Mouse (Mus musculus) MEL (cell line): ENCODE measurements at regions not wholly inside any gene's neighbourhood (a gene's known extent, or its start where the extent isn't known, plus 50 kb on each side); places are given as distances from the start of the nearest gene placed in this dataset.

Experiments
- DNase-seq: peaks from one replicate; pipeline ENCODE4 v3.0.0; 2011; ENCODE audit warnings: low read depth, low spot score
- H3K27ac ChIP-seq: 2 replicates; pipeline ENCODE4 v1.5.1; 2012; ENCODE audit warnings: low read depth, mild to moderate bottlenecking, control low read depth, low read length, moderate library complexity; ENCODE audit not compliant: control insufficient read depth
- H3K27me3 ChIP-seq, 2 experiments: fragments of 150-350 bp in 1 of 2; sonication (generic) in 1 of 2; 2 replicates each; pipeline ENCODE4 v1.6.1; 2012; ENCODE audit warnings: low read length in 2 of 2, mild to moderate bottlenecking in 2 of 2, improper control_type of control experiment in 1 of 2, moderate library complexity in 1 of 2; ENCODE audit not compliant: insufficient read depth in 2 of 2, control insufficient read depth in 1 of 2
- H3K36me3 ChIP-seq, 2 experiments: 2 replicates each; pipeline ENCODE4 v1.6.1; 2012 to 2014; ENCODE audit warnings: low read length in 2 of 2, improper control_type of control experiment in 1 of 2, inconsistent platforms in 1 of 2, mild to moderate bottlenecking in 1 of 2; ENCODE audit not compliant: insufficient read depth in 2 of 2, control insufficient read depth in 1 of 2
- H3K4me1 ChIP-seq, 2 experiments: fragments of 150-350 bp in 1 of 2; sonication (generic) in 1 of 2; 2 replicates each; pipeline ENCODE4 v1.6.1; 2012; ENCODE audit warnings: low read length in 2 of 2, improper control_type of control experiment in 1 of 2, mild to moderate bottlenecking in 1 of 2; ENCODE audit not compliant: insufficient read depth in 2 of 2, control insufficient read depth in 1 of 2
- H3K4me3 ChIP-seq, 2 experiments: fragments of 150-350 bp in 1 of 2; sonication (generic) in 1 of 2; 2 replicates each; pipeline ENCODE4 v1.5.1; 2012; ENCODE audit warnings: low read depth in 2 of 2, low read length in 2 of 2, mild to moderate bottlenecking in 2 of 2, moderate library complexity in 2 of 2, control low read depth in 1 of 2, improper control_type of control experiment in 1 of 2; ENCODE audit not compliant: control insufficient read depth in 1 of 2, insufficient read depth in 1 of 2
- H3K79me2 ChIP-seq: 2 replicates; pipeline ENCODE4 v1.6.1; 2012; ENCODE audit warnings: mild to moderate bottlenecking, low read length, moderate library complexity; ENCODE audit not compliant: control insufficient read depth, poor library complexity, insufficient read depth
- H3K9ac ChIP-seq: 2 replicates; pipeline ENCODE4 v1.6.1; 2012; ENCODE audit warnings: low read depth, mild to moderate bottlenecking, control low read depth, low read length, moderate library complexity; ENCODE audit not compliant: control insufficient read depth, poor library complexity, severe bottlenecking
- H3K9me3 ChIP-seq: fragments of 150-350 bp; sonication (generic); replicated peaks from 2 replicates; pipeline ENCODE4 v1.6.1; 2012; ENCODE audit warnings: mild to moderate bottlenecking, low read length, improper control_type of control experiment, moderate library complexity; ENCODE audit not compliant: insufficient read depth
- BHLHE40 ChIP-seq: IDR thresholded peaks from 2 replicates; pipeline ENCODE4 v1.6.1; 2012; ENCODE audit warnings: low read depth, mild to moderate bottlenecking, inconsistent platforms, low read length, improper control_type of control experiment, borderline replicate concordance
- CHD1 ChIP-seq: IDR thresholded peaks from 2 replicates; pipeline ENCODE4 v1.6.1; 2012; ENCODE audit warnings: low read depth, mild to moderate bottlenecking, inconsistent platforms, low read length, improper control_type of control experiment
- CHD2 ChIP-seq: IDR thresholded peaks from 2 replicates; pipeline ENCODE4 v1.6.1; 2011; ENCODE audit warnings: low read length, improper control_type of control experiment
- CTCF ChIP-seq, 3 experiments: IDR thresholded peaks in 2 of 3; conservative IDR thresholded peaks in 1 of 3; 2 replicates each; pipeline ENCODE4 v1.5.1; 2011 to 2012; ENCODE audit warnings: low read length in 3 of 3, low read depth in 2 of 3, mild to moderate bottlenecking in 2 of 3, improper control_type of control experiment in 1 of 3, inconsistent platforms in 1 of 3, mixed read lengths in 1 of 3, moderate library complexity in 1 of 3; ENCODE audit not compliant: control insufficient read depth in 1 of 3, insufficient read depth in 1 of 3, poor library complexity in 1 of 3, severe bottlenecking in 1 of 3
- E2F4 ChIP-seq: IDR thresholded peaks from 2 replicates; pipeline ENCODE4 v1.6.1; 2011; ENCODE audit warnings: low read depth, low read length, improper control_type of control experiment, borderline replicate concordance
- GABPA ChIP-seq: IDR thresholded peaks from 2 replicates; pipeline ENCODE4 v1.6.1; 2012; ENCODE audit warnings: low read depth, mild to moderate bottlenecking, inconsistent platforms, low read length, improper control_type of control experiment, moderate library complexity
- GATA1 ChIP-seq: IDR thresholded peaks from 2 replicates; pipeline ENCODE4 v1.6.1; 2011; ENCODE audit warnings: low read depth, low read length, improper control_type of control experiment
- HCFC1 ChIP-seq: IDR thresholded peaks from 2 replicates; pipeline ENCODE4 v1.6.1; 2012; ENCODE audit warnings: low read depth, mild to moderate bottlenecking, inconsistent platforms, low read length, improper control_type of control experiment, moderate library complexity
- KAT2A ChIP-seq: conservative IDR thresholded peaks from 2 replicates; pipeline ENCODE4 v1.6.1; 2012; ENCODE audit warnings: low read depth, low read length, improper control_type of control experiment, inconsistent platforms
- MAFK ChIP-seq: IDR thresholded peaks from 2 replicates; pipeline ENCODE4 v1.6.1; 2011; ENCODE audit warnings: low read depth, mild to moderate bottlenecking, low read length, improper control_type of control experiment, borderline replicate concordance
- MAX ChIP-seq: IDR thresholded peaks from 2 replicates; pipeline ENCODE4 v1.6.1; 2011; ENCODE audit warnings: low read length, improper control_type of control experiment
- MYB ChIP-seq: IDR thresholded peaks from 2 replicates; pipeline ENCODE4 v1.6.1; 2011; ENCODE audit warnings: mild to moderate bottlenecking, low read depth, low read length, improper control_type of control experiment
- NRF1 ChIP-seq: IDR thresholded peaks from 2 replicates; pipeline ENCODE4 v1.6.1; 2014; ENCODE audit warnings: low read depth, mild to moderate bottlenecking, inconsistent platforms, low read length, improper control_type of control experiment, moderate library complexity; ENCODE audit not compliant: poor library complexity, insufficient read depth, severe bottlenecking
- POLR2A ChIP-seq, 2 experiments: IDR thresholded peaks; 2 replicates each; pipeline ENCODE4 v1.6.1; 2011 to 2012; ENCODE audit warnings: low read length in 2 of 2, mild to moderate bottlenecking in 2 of 2, control low read depth in 1 of 2, improper control_type of control experiment in 1 of 2, low read depth in 1 of 2, moderate library complexity in 1 of 2; ENCODE audit not compliant: control insufficient read depth in 1 of 2, insufficient read depth in 1 of 2, poor library complexity in 1 of 2
- POLR2AphosphoS2 ChIP-seq: IDR thresholded peaks from 2 replicates; pipeline ENCODE4 v1.6.1; 2011; ENCODE audit warnings: low read length, improper control_type of control experiment
- RAD21 ChIP-seq: IDR thresholded peaks from 2 replicates; pipeline ENCODE4 v1.6.1; 2011; ENCODE audit warnings: mild to moderate bottlenecking, low read depth, low read length, improper control_type of control experiment
- TCF12 ChIP-seq: IDR thresholded peaks from 2 replicates; pipeline ENCODE4 v1.6.1; 2014; ENCODE audit warnings: low read depth, mild to moderate bottlenecking, inconsistent platforms, low read length, improper control_type of control experiment, moderate library complexity
- UBTF ChIP-seq: IDR thresholded peaks from 2 replicates; pipeline ENCODE4 v1.6.1; 2012; ENCODE audit warnings: low read depth, mild to moderate bottlenecking, inconsistent platforms, low read length, improper control_type of control experiment, moderate library complexity, borderline replicate concordance; ENCODE audit not compliant: insufficient read depth
- ZKSCAN1 ChIP-seq: IDR thresholded peaks from 2 replicates; pipeline ENCODE4 v1.6.1; 2012; ENCODE audit warnings: low read depth, mild to moderate bottlenecking, inconsistent platforms, low read length, improper control_type of control experiment, moderate library complexity
- ZNF384 ChIP-seq: IDR thresholded peaks from 2 replicates; pipeline ENCODE4 v1.6.1; 2012; ENCODE audit warnings: low read depth, mild to moderate bottlenecking, inconsistent platforms, low read length, improper control_type of control experiment

GRCm38 (mm10) chr4:10670846-10671428, 203.4 kb upstream of the 2610301B20Rik start:
- TF ChIP-seq ZKSCAN1 (no peak), MYB (no peak), CHD2 (no peak), E2F4 (no peak), MAFK (no peak), UBTF (no peak), BHLHE40 (no peak)
- H3K36me3 ChIP-seq = no peaks in the 10 kb centered on the region
- DNase-seq = no peak
- no peak overlapping the region for H3K9ac ChIP-seq
- H3K27ac ChIP-seq = no peak overlapping the region
- no peaks in the 10 kb centered on the region for H3K4me1 ChIP-seq
- H3K27me3 ChIP-seq = no peaks in the 10 kb centered on the region; a peak in 1 of 4 replicates
- no peaks in the 10 kb centered on the region for H3K79me2 ChIP-seq
- no peak overlapping the region for H3K4me3 ChIP-seq
- no peaks in the 10 kb centered on the region for H3K9me3 ChIP-seq

GRCm38 (mm10) chr4:10691086-10691485, 183.2 kb upstream of the 2610301B20Rik start:
- Histone ChIP-seq H3K9me3 (no peaks in the 10 kb centered on the region), H3K27ac (no peak overlapping the region), H3K36me3 (no peaks in the 10 kb centered on the region), H3K79me2 (no peaks in the 10 kb centered on the region), H3K9ac (no peak overlapping the region), H3K4me1 (no peaks in the 10 kb centered on the region), H3K4me3 (no peak overlapping the region), H3K27me3 (no peaks in the 10 kb centered on the region; a peak in 1 of 4 replicates)
- no peak for TF ChIP-seq POLR2A (IDR thresholded peaks at IDR 0.05; ENCODE audit: control insufficient read depth in 1 of 2, insufficient read depth in 1 of 2, low read depth in 1 of 2, low read length in 2 of 2, poor library complexity in 1 of 2)
- no peak for TF ChIP-seq MAX
- no peak for TF ChIP-seq E2F4
- TF ChIP-seq RAD21 = no peak
- TF ChIP-seq NRF1 = no peak
- no peak for TF ChIP-seq MYB
- no peak for TF ChIP-seq BHLHE40
- no peak for DNase-seq

GRCm38 (mm10) chr4:10692860-10693259, 181.4 kb upstream of the 2610301B20Rik start:
- DNase-seq = no peak
- TF ChIP-seq CTCF (IDR thresholded peaks at IDR 0.05 in 2 of 3, conservative IDR thresholded peaks at IDR 0.05 in 1 of 3; ENCODE audit: control insufficient read depth in 1 of 3, insufficient read depth in 1 of 3, low read depth in 2 of 3, low read length in 3 of 3, poor library complexity in 1 of 3, severe bottlenecking in 1 of 3) = no peak
- TF ChIP-seq POLR2AphosphoS2 = no peak
- TF ChIP-seq KAT2A = no peak
- TF ChIP-seq CHD1 = no peak
- TF ChIP-seq TCF12 = no peak
- no peak for TF ChIP-seq ZNF384
- no peak for TF ChIP-seq HCFC1
- TF ChIP-seq MAFK = no peak
- no peak for TF ChIP-seq CHD2
- TF ChIP-seq GABPA = no peak
- no peak for TF ChIP-seq RAD21
- TF ChIP-seq GATA1 = no peak
- no peak overlapping the region for H3K4me3 ChIP-seq

More at GRCm38 (mm10) chr4:10692860-10693259, 181.4 kb upstream of the 2610301B20Rik start:
- Histone ChIP-seq H3K36me3 (no peaks in the 10 kb centered on the region), H3K4me1 (no peaks in the 10 kb centered on the region), H3K27ac (no peak overlapping the region), H3K27me3 (no peaks in the 10 kb centered on the region; a peak in 1 of 4 replicates), H3K79me2 (no peaks in the 10 kb centered on the region), H3K9ac (no peak overlapping the region), H3K9me3 (no peaks in the 10 kb centered on the region)
